Mouse (Mus musculus) embryo, embryonic 10.5 days (tissue): Measurements from ENCODE around the gene Tspan3.

ENCODE experiments used
- DNase-seq: peaks from one replicate; pipeline ENCODE4 v3.0.0-alpha.2; 2015; ENCODE audit warnings: low spot score

The Tspan3 gene

GRCm38 (mm10) chr9:56154572-56154971, 10.7 kb downstream of the Tspan3 start:
- DNase-seq, result no peak

GRCm38 (mm10) chr9:56152482-56153007, 12.7 kb downstream of the Tspan3 start:
- DNase-seq, result no peak

- DNase-seq, result no peak
These were observed 13.4 kb downstream of the Tspan3 start for GRCm38 (mm10) chr9:56151745-56152481.

GRCm38 (mm10) chr9:56146326-56146923, 18.9 kb downstream of the Tspan3 start:
- no peak for DNase-seq

- DNase-seq, result no peak
These were observed 20.8 kb downstream of the Tspan3 start for GRCm38 (mm10) chr9:56144366-56145003.

GRCm38 (mm10) chr9:56141776-56142175, 23.5 kb downstream of the Tspan3 start:
- DNase-seq, result no peak

- DNase-seq, result no peak
These were observed 29.6 kb downstream of the Tspan3 start for GRCm38 (mm10) chr9:56135590-56136197.

- DNase-seq, result no peak
These were observed 30.7 kb downstream of the Tspan3 start for GRCm38 (mm10) chr9:56134614-56135013.

GRCm38 (mm10) chr9:56133970-56134369, 31.3 kb downstream of the Tspan3 start:
- no peak for DNase-seq

- peak; percentile 26 for DNase-seq
These were observed 33.3 kb downstream of the Tspan3 start for GRCm38 (mm10) chr9:56131813-56132525.

- DNase-seq, result no peak
These were observed 34.7 kb downstream of the Tspan3 start for GRCm38 (mm10) chr9:56130536-56130935.

GRCm38 (mm10) chr9:56129951-56130350, 35.3 kb downstream of the Tspan3 start:
- no peak for DNase-seq

GRCm38 (mm10) chr9:56128331-56128730, 36.9 kb downstream of the Tspan3 start:
- DNase-seq, result no peak

- DNase-seq, result no peak
These were observed 38.7 kb downstream of the Tspan3 start for GRCm38 (mm10) chr9:56126453-56127173.

- no peak for DNase-seq
These were observed 40.7 kb downstream of the Tspan3 start for GRCm38 (mm10) chr9:56124561-56124960.

- DNase-seq, result no peak
These were observed 41.7 kb downstream of the Tspan3 start for GRCm38 (mm10) chr9:56123613-56124012.

GRCm38 (mm10) chr9:56122973-56123372, 42.3 kb downstream of the Tspan3 start:
- no peak for DNase-seq

- peak; percentile 72 for DNase-seq
These were observed 44.2 kb downstream of the Tspan3 start for GRCm38 (mm10) chr9:56121097-56121496.

- no peak for DNase-seq
These were observed 45.6 kb downstream of the Tspan3 start for GRCm38 (mm10) chr9:56119651-56120050.

- DNase-seq, result peak; percentile 94
These were observed 46.7 kb downstream of the Tspan3 start for GRCm38 (mm10) chr9:56118582-56118981.

GRCm38 (mm10) chr9:56118091-56118490, 47.2 kb downstream of the Tspan3 start:
- DNase-seq, result no peak
